Mouse (Mus musculus) gastrocnemius, adult 18-20 months (tissue): ENCODE results near the gene Hspbap1. TPM values are rescaled to one million over a fixed set of nuclear protein-coding genes. Genes with fewer than 3 reads are reported as not detected.

ENCODE experiments used
- DNase-seq: peaks from one replicate; pipeline ENCODE4 v3.0.0; 2021; ENCODE audit warnings: low spot score
- total RNA-seq, 2 experiments: library from RNA; stranded (reverse); gene quantifications; 2 replicates each; pipeline ENCODE4 v1.2.3; 2021

Gene Hspbap1
- total RNA-seq, 2 experiments from 2014 or later: 3.5 to 4.3 TPM

DNA sequence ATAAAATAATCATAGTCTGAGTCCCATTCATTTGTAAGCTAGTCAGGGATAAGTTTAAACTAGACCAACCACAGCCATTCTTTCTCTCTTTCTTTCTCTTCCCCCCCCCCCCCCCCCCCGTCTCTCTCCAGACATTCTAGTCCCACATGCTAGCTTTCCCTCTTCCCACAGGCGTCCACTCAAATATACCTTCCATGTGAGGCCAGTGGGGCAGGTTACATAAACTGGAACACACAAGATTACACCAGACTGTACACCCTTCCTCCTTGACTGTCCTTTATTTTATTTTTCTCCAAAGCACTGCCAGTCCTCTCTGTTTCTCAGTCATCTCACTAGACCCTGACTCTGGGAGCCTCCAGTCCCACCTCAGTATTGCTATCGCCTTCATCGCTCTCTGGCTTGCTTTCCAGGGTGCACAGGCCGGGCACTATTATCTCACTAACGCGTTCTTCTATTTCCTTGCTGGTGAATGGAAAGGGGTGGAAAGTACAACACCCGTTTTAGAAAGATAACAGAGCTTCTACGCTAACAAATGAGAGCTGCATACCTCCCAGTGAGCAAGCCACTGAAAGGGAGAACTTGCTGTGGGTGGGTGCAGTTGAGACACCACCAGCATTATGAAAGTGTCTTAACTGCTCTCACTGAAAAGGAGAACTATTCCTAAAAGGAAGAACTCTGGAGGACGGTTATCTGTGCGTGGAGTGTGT, 6.4 kb upstream of the Hspbap1 start:
- DNase-seq: no peak

GRCm38 (mm10) chr16:35764941-35765340, 5.2 kb upstream of the Hspbap1 start:
- DNase-seq: no peak

DNA sequence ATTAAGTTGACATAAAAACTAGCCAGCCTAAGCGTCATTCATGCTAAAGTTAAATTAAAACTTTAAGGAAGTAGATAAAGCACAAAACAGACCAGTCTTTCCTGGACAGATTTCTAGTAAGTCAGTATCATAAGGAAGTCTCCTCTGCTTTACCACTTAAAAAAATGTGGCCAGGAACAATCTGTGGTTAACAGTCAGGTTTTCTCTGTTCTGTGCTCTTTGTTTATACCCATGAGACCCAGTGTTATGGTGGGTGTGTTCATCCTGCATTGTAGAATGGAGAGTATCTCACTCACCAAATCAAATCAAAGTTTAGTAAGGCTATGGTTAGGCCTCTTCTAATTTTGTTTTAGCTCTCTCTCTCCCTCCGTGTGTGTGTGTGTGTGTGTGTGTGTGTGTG, 4.7 kb upstream of the Hspbap1 start:
- DNase-seq: no peak

- DNase-seq: no peak
Observed at GRCm38 (mm10) chr16:35766366-35766765, 3.8 kb upstream of the Hspbap1 start.

DNA sequence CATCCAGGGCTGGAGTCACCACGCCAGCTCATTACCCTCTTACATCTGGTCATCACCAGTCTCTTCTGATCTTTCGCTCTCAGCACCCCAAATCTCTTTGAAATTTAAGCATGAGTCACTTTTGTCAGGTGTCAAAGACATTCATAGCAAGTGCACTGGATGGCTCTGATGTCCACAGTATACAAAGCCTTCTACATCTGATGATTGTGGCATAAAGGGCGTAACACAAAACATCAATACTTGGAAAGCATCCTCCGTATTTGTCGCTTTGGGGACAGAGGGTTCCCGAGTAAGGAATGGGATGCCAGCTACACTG, 1.7 kb upstream of the Hspbap1 start:
- DNase-seq: no peak

- peak; percentile 77 for DNase-seq
Observed at GRCm38 (mm10) chr16:35768785-35769642, 1.2 kb upstream of the Hspbap1 start, which contains the start of gene Dirc2. Gene Dirc2 (minus strand): TSS chr16:35769356.

GRCm38 (mm10) chr16:35771141-35771540, 966 bp downstream of the Hspbap1 start:
- no peak for DNase-seq

GRCm38 (mm10) chr16:35771606-35772005, 1.4 kb downstream of the Hspbap1 start:
- DNase-seq: no peak

DNA sequence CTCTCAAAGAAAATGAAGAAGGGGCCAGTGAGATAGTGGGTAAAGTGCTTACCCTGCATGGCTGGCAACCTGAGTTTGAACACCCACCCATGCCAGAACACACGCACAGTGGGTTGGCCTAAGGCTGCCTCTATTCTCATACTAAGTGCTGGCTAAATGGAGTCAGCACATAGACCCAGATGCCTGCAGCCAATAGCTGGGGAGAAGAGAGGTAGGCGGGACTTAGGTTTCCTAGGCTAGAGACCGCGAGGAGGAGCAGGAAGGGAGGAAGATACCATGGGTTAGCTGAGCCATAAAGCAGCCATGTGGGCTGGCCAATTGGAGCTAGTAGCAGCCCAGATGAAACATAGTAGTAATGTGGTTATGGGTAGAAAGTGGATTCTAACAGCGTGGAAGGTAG, 2.4 kb downstream of the Hspbap1 start:
- no peak for DNase-seq

DNA sequence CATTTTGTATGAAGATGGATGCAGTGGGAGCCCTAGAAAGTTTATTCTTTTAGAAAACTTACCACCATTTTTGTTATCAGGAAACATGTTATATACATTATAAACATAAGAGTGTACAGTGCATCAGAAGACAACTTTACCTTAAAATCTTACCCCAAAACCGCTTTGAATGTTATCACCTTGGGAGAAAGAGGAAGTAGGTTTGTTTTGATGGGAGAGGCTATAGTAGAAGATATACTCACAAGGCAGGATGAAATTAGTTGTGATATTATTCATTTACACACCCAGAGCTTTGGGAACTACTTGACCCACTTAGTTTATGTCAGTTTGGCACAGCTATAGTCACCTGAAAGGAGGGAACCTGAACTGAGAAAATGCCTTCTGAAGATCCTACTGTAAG, 5.7 kb downstream of the Hspbap1 start:
- no peak for DNase-seq

- DNase-seq: no peak
Observed at GRCm38 (mm10) chr16:35776737-35777136, 6.6 kb downstream of the Hspbap1 start.

GRCm38 (mm10) chr16:35777768-35778167, 7.6 kb downstream of the Hspbap1 start:
- DNase-seq: no peak

DNA sequence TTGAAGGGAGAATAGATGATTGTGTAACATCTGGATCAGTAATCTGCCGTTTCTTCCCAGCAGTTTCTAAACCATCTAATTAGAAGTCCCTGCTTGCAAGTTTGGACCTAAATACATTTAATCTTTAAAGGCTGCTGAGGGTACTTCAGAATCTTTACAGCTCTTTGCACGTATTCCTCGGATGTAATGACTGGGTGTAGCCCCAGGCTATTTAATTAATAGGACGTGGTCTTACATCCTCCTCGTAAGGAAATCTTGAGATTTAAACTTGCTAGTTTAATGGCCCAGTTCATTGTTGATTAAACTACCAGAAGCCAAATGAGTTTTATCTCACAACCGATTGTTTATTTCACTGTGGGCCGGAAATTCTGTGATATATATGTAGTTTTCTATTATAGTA, 9.5 kb downstream of the Hspbap1 start:
- no peak for DNase-seq

DNA sequence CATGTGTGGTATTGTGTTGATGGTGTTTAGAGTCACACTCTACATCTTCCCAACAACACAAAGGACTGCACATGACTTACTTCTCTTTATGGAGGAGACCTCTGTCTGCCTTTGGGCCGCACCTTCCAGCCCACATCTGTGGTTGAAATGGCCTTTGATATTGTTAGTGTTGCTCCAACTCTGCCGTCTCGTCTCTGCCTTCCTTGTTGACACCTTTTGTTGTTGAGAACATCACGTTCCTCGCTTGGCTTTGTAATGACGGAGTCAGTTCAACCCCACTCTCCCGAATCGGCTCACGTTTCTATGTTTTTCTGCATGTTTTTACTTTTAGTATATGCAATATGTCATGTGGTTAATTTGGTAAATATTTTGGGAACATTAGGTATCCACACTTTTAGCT, 10.9 kb downstream of the Hspbap1 start:
- no peak for DNase-seq

- no peak for DNase-seq
Observed at GRCm38 (mm10) chr16:35781651-35782050, 11.5 kb downstream of the Hspbap1 start.

- no peak for DNase-seq
Observed at GRCm38 (mm10) chr16:35782451-35783206, 12.5 kb downstream of the Hspbap1 start.

GRCm38 (mm10) chr16:35783207-35783573, 13.0 kb downstream of the Hspbap1 start:
- no peak for DNase-seq

- DNase-seq: no peak
Observed at GRCm38 (mm10) chr16:35784134-35784725, 14.1 kb downstream of the Hspbap1 start.

DNA sequence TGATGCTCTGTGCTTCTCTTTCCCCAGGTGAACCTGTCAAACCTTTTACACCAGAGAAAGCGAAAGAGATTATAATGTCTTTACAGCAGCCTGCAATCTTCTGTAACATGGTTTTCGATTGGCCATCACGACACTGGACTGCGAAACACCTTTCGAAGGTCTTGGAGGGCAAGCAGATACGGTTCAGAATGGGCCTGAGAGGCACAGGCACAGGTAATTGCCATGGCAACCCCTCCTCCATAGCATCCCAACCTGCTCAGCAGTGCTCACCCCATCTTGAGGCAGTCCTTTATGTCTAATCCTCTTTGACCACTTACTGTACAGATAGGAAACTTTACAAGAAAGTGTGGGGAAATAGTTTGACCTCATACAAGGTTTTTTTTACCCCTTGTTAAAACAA, 17.0 kb downstream of the Hspbap1 start:
- DNase-seq: no peak

DNA sequence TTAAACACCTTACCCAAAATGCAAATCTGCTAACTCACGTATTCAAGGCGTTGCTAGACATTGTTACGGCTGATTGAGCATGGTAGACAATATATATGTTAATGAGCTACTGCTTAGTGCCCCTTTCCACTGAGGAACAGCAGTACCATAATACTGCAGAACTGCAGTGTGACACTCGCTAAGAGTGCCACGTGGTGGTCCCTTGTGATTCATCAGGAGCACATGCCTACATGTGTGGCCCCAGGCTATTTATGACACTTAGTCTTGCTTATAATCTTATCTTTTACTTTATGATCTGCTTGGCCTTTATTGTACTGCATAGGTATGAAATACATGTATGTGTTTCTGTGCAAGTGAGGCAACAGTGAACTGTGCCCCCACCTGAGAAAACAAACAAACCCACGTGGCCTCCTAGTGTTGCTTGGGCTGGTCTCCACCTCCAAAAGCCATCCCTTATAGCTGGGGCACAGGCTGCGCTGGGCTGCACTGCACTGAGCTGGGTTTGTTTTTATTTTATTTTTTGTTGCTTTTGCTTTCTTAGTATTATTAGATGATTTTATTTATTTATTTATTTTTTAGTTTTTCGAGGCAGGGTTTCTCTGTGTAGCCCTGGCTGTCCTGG, 17.5 kb downstream of the Hspbap1 start:
- no peak for DNase-seq

GRCm38 (mm10) chr16:35788330-35788729, 18.2 kb downstream of the Hspbap1 start:
- DNase-seq: peak; percentile 41
